Mouse (Mus musculus) MEL (cell line): ENCODE measurements at regions not wholly inside any gene's neighbourhood (a gene's known extent, or its start where the extent isn't known, plus 50 kb on each side); places are given as distances from the start of the nearest gene placed in this dataset.
A peak's percentile ranks its signal among the peaks of the same experiment; 100 is the strongest.

ENCODE experiments used
- BHLHE40 ChIP-seq: IDR thresholded peaks from 2 replicates; pipeline ENCODE4 v1.6.1; 2012; ENCODE audit warnings: low read depth, mild to moderate bottlenecking, inconsistent platforms, low read length, improper control_type of control experiment, borderline replicate concordance
- CTCF ChIP-seq, 3 experiments: IDR thresholded peaks in 2 of 3; conservative IDR thresholded peaks in 1 of 3; 2 replicates each; pipeline ENCODE4 v1.5.1; 2011 to 2012; ENCODE audit warnings: low read length in 3 of 3, low read depth in 2 of 3, mild to moderate bottlenecking in 2 of 3, improper control_type of control experiment in 1 of 3, inconsistent platforms in 1 of 3, mixed read lengths in 1 of 3, moderate library complexity in 1 of 3; ENCODE audit not compliant: control insufficient read depth in 1 of 3, insufficient read depth in 1 of 3, poor library complexity in 1 of 3, severe bottlenecking in 1 of 3
- ELF1 ChIP-seq: IDR thresholded peaks from 2 replicates; pipeline ENCODE4 v1.6.1; 2014; ENCODE audit warnings: low read depth, mild to moderate bottlenecking, inconsistent platforms, low read length, improper control_type of control experiment, moderate library complexity
- EP300 ChIP-seq, 2 experiments: IDR thresholded peaks; 2 replicates each; pipeline ENCODE4 v1.6.1; 2011; ENCODE audit warnings: improper control_type of control experiment in 2 of 2, low read length in 2 of 2, low read depth in 1 of 2, mild to moderate bottlenecking in 1 of 2
- GATA1 ChIP-seq: IDR thresholded peaks from 2 replicates; pipeline ENCODE4 v1.6.1; 2011; ENCODE audit warnings: low read depth, low read length, improper control_type of control experiment
- JUND ChIP-seq: IDR thresholded peaks from 2 replicates; pipeline ENCODE4 v1.6.1; 2011; ENCODE audit warnings: low read depth, mild to moderate bottlenecking, improper control_type of control experiment, low read length
- MAX ChIP-seq: IDR thresholded peaks from 2 replicates; pipeline ENCODE4 v1.6.1; 2011; ENCODE audit warnings: low read length, improper control_type of control experiment
- POLR2A ChIP-seq, 2 experiments: IDR thresholded peaks; 2 replicates each; pipeline ENCODE4 v1.6.1; 2011 to 2012; ENCODE audit warnings: low read length in 2 of 2, mild to moderate bottlenecking in 2 of 2, control low read depth in 1 of 2, improper control_type of control experiment in 1 of 2, low read depth in 1 of 2, moderate library complexity in 1 of 2; ENCODE audit not compliant: control insufficient read depth in 1 of 2, insufficient read depth in 1 of 2, poor library complexity in 1 of 2
- RCOR1 ChIP-seq: IDR thresholded peaks from 2 replicates; pipeline ENCODE4 v1.6.1; 2012; ENCODE audit warnings: low read depth, mild to moderate bottlenecking, inconsistent platforms, low read length, improper control_type of control experiment
- TBP ChIP-seq: IDR thresholded peaks from 2 replicates; pipeline ENCODE4 v1.8.0; 2011; ENCODE audit warnings: low read depth, low read length, improper control_type of control experiment
- USF1 ChIP-seq: IDR thresholded peaks from 2 replicates; pipeline ENCODE4 v1.6.1; 2014; ENCODE audit warnings: low read depth, mild to moderate bottlenecking, inconsistent platforms, low read length, improper control_type of control experiment, moderate library complexity
- ZC3H11A ChIP-seq: IDR thresholded peaks from 2 replicates; pipeline ENCODE4 v1.6.1; 2012; ENCODE audit warnings: low read depth, mild to moderate bottlenecking, inconsistent platforms, low read length, improper control_type of control experiment

GRCm38 (mm10) chr2:74127136-74127535, 216.0 kb upstream of the Atp5g3 start:
- TF ChIP-seq EP300 (IDR thresholded peaks at IDR 0.05; ENCODE audit: low read depth in 1 of 2, low read length in 2 of 2) (no peak), CTCF (IDR thresholded peaks at IDR 0.05 in 2 of 3, conservative IDR thresholded peaks at IDR 0.05 in 1 of 3; ENCODE audit: control insufficient read depth in 1 of 3, insufficient read depth in 1 of 3, low read depth in 2 of 3, low read length in 3 of 3, poor library complexity in 1 of 3, severe bottlenecking in 1 of 3) (no peak), GATA1 (peak; percentile 68), USF1 (no peak), POLR2A (IDR thresholded peaks at IDR 0.05; ENCODE audit: control insufficient read depth in 1 of 2, insufficient read depth in 1 of 2, low read depth in 1 of 2, low read length in 2 of 2, poor library complexity in 1 of 2) (no peak), MAX (no peak), ZC3H11A (no peak), ELF1 (no peak), RCOR1 (no peak), BHLHE40 (no peak), TBP (no peak), JUND (no peak)
